Mouse (Mus musculus) C2C12 (cell line): ENCODE measurements around the gene Ppp1r21.

Experiments
- CEBPB ChIP-seq: IDR thresholded peaks from one replicate; pipeline ENCODE4 v1.6.1; 2011; ENCODE audit warnings: low read depth, mild to moderate bottlenecking, control low read depth, moderate library complexity
- CTCF ChIP-seq: IDR thresholded peaks from one replicate; pipeline ENCODE4 v1.5.1; 2011; ENCODE audit not compliant: control insufficient read depth, insufficient read depth, insufficient read length
- MYOD1 ChIP-seq: IDR thresholded peaks from one replicate; pipeline ENCODE4 v1.6.1; 2011; ENCODE audit warnings: low read depth; ENCODE audit not compliant: control insufficient read depth, insufficient read length

DNA sequence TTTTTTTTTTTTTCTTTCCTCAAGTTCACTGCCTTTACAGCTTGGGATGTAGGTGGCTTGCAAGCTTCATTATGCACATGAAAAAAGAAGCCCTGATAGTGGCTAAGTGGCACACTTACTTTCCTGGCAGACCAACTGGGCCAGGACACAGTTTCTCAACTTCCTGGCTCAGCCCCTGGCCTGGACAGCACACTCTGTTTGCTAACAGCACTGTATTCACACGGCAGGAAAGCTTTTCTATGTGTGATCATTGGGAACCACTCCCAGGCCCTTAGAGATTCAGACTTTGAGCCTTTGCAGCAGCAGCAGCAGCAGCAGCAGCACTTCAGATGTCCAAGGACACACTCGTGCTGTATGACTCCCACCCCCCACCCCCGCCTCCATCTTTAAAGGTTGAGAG lies 84.3 kb downstream of the Ppp1r21 start:
- no peak for TF ChIP-seq CTCF
- TF ChIP-seq MYOD1 = no peak
- TF ChIP-seq CEBPB = no peak
